Mouse (Mus musculus) layer of hippocampus, adult 8-10 months (tissue): Measurements from ENCODE around the gene Pgbd5. TPM values are rescaled to one million over a fixed set of nuclear protein-coding genes. Genes with fewer than 3 reads are reported as not detected.
"Not testable (repeated sequence)": the region's sequence is repeated elsewhere in the genome, so short reads cannot be mapped to it uniquely, and the experiment has no call there.

Experiments
- DNase-seq, 2 experiments: peaks; one replicate each; pipeline ENCODE4 v3.0.0; 2022; ENCODE audit warnings: low spot score in 2 of 2
- total RNA-seq, 4 experiments: library from RNA; stranded (reverse); gene quantifications; 2 replicates each; pipeline ENCODE4 v1.2.4; 2022

Gene Pgbd5
- total RNA-seq, 4 experiments from 2014 or later: 221 to 255 (median 242) TPM

DNA sequence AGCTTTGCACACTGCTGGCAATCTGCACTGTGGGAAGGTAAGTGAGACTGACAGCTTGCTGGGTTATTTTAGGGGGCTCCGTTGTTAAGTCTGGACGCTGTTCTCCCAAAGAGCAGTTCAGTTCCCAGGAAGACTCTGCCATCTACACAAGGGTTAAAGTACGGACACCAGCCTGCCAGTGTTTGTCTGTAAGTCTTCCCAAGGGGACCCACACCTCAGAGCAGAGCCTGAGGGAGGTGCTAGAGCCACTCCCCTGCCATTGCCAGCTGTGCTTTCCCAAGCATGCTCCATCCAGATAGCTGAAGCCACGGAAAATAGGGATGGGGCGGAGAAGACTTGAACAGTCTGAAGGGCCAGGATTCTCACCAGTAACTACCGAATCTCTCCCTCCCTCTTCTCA, 8.6 kb downstream of the Pgbd5 start:
- DNase-seq: no peak

DNA sequence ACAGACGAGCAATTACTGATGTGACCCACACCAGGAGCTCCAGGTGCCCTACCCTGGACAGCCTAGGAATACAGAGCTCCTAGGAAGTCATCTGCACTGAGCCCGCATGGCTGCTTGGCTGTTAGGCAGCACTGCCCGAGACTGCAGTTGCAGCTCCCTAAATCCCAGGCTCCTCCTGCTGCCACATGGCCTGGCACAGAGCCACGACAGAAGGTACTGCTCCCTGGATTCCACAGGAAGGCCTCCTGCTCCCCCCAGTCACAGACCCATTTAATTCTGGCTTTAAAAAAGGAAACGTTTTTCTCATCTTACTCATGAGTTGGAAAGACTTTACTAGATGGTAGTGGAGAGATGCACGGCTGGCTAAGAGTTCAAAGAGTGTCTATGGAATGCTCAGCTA, 10.0 kb downstream of the Pgbd5 start:
- DNase-seq: peak; percentile 66 to 69

DNA sequence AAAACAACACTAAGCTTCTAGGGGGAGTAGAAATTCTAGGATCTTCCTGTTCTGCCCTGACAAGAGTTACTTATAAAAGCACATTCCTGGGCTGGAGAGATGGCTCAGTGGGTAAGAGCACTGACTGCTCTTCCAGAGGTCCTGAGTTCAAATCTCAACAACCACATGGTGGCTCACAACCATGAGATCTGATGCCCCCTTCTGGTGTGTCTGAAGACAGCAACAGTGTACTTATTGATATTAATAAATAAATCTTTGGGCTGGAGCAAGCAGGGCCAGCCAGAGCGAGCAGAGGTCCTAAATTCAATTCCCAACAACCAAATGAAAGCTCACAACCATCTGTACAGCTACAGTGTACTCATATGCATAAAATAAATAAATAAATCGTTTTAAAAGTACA, 10.7 kb downstream of the Pgbd5 start:
- DNase-seq: not testable (repeated sequence)

DNA sequence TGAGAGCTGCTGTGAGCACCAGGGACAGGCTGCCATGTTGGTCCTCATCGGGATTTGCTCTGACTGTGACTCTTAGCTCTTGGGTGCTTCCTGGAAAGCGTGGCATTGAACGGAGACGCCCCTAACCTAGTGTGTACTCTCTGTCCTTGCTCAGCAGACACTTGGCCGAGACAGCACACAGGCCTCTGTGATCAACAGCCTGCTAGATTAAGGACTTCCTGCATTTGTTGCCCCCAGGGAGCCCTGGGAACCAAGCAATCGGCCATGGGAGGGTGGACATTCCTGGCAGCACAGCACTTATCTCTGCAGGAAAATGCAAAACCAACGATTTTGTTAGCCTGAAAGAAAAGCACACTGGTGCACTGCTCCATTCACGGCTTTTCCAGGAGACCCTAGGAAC, 18.0 kb downstream of the Pgbd5 start:
- no peak for DNase-seq

DNA sequence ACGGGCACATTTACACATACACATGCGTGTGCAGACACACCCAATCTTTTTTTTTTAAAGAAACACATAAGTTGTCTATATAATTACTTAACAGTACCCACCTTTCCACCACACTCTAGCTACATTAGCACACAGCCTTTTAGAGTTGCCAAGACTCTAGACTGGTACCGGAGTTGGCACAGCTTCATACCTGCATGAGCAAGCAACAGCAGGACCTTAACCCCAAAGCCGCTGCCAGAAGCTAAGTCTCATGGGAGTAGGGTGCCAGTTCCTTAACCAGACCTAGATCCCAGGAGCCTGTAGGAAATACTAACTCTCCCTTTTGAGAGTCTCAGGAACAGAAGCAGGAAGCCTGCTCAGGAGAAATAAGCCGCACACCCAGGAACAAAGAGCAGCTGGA, 20.5 kb downstream of the Pgbd5 start:
- no peak for DNase-seq

DNA sequence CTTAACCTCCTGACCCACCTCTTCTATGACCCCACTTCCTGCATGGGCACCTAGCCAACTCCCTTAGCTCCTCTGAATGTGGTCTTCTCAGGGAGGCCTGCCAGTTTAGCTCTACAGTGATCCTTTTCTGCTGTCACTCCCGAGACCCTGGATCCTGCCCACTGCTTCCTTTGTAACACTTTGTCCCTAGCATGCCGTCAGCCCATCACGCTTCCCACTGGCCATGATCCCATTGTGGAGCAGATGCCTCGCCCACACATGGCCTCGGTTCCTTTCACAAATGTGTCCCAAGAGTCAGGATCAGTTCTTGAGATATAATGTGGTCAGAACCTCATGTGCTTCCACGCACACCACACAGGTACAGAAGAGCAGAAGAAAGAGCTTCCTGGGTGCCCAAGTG, 21.3 kb downstream of the Pgbd5 start:
- no peak for DNase-seq

DNA sequence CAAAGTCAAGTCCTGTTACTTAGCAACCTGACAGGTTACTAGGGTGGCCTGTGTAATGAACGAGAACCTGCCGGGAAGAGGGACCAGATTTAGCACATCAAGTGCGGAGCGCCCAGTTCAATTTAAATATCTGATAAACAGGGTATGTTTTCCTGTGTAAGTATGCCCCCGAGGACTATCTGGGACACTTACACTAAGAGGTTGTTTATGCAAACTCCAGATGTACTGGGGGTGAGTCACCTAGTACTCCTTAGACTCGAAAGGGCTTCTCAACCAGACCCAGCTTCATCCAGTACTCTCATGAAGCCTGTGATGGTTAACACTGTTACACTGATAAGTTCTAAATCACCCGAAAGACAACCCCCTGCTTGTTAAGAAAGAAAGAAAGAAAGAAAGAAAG, 22.8 kb downstream of the Pgbd5 start:
- no peak for DNase-seq

DNA sequence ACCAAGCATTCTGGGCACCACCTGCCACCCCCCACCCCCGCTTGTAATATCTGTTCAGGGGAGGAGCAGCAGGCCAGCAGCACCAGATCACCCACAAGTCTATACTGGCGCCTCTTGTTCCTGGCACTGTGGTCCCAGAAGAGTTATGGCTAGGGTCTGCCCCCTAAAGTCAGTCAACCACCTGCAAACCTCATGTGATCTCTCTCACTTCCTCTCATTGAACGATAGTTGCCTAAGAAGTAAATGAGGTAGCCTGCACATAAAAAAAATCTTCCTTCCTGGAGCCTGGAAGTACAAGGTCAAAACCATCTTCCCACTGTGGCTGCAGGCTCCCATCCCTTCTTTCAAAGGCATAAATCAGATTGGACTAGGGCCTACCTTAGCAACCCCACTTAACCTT, 23.7 kb downstream of the Pgbd5 start:
- no peak for DNase-seq

DNA sequence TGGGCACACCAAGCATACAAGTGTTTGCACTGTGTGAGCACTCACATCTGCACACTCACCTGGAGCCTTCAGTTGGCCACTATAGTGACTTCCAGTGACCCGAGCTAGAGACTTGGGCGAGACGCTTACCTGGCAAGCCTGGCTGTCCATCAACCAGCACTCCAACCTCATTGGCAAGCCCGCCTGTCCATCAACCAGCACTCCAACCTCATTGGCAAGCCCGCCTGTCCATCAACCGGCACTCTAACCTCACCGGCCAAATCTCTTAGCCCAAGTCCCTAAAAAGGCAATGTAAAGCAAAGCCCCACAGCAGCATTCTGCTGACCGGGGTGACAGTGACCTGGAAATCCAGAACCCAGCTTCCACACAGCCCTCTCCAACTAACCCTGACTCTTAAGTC, 24.5 kb downstream of the Pgbd5 start:
- DNase-seq: no peak

DNA sequence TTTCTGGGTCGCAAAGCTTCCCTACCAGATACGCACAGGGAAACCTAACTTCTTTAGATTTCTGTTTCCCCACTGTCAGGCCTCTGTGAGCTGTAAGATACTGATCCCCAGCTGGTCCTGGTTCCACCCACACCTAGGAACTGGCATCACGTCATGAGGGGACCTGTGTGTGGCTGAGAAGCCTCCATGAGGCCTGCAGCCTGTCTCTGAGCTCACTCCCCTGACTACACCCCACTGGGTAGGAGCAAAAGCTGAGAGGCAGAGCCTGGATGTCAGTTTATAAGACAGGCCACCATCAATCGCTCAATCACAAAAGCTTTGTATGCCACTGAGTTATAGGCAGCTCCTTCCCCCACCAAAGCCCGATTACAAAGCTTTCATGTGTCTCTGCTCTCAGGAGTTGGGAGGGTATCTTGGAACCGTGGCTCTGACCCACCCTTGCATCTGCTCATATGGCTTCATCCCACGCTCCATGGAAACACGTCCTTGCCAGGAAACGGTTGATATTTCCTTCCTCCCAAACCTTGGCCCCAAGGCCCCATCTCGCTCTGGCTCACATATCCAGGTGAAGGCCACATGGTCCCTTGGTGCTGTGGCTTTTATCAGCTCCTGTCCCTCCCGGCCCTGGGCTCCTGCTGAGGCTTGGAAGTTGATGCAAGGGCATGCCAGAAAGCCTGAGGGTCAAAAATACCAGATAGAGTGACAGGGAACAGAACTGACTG, 26.1 kb downstream of the Pgbd5 start:
- DNase-seq: no peak

DNA sequence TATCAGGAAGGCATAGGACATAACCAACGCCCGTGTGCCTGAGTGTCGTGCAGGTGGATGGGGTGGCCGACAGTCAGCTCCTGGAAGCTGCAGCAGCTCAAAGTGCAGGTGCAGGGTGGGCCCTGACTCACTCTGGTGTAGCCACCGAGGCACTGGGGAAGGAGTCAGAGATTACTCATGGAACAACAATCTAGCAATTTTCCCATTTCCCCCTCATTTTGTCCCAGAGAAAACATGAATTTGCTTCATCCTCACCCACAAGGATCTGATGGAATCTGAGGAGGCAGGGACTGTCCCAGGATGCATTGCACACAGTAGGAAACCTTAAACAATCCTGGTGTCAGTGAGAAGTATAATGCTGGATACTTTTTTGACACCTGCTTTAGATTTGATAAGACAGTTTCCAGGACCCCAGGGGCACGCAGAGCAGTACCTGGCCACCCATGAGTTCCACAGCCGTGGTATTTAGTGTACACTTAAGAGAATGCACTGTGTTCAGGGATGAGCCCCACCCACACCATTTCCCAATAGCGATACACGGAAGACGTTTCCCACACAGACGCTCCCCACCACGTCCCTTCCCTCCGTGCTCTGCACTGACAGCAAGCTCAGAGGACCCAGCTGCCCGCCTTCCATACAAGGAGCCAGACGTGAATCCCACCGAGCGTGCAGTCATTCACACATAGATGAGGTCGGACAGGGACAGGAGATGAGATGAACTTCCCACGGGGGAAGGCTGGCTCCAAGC, 26.8 kb downstream of the Pgbd5 start:
- no peak for DNase-seq

DNA sequence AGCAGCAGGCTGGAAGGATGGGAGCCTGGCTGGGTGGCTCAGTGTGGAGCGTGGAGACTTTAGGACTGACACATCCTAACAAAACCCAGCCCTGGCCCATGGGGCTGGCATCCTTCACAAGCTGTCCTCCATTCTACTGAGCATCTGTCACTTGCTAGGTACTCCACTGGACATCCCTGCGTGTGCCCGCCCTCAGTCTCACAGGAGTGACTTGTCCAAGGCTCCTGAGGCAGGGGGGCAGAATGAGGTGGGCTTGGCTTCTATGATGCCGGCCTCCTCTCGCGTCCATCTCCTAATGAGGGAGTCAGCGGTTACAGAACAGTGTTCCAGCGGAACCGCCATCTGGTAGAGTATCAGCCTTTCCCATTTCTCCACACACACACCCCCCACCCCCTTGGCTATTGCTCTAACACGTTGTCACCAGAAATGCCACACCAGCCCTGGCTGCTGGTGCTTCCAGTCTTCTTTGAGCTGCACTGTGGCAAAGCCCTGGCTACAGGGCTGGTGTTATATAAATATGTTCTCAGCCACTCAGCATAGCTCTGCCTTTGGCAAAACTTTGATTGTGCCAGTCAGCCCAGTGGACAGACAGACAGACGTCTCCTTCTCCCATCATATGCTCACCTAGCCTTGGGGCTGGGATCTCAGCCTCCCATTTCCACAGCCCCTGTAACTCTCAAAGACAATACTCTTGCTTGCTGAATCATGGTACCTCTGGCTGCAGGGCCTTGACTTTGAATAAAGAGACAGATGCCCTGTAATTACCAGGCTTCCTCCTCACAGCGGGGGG, 34.8 kb downstream of the Pgbd5 start:
- DNase-seq: no peak

DNA sequence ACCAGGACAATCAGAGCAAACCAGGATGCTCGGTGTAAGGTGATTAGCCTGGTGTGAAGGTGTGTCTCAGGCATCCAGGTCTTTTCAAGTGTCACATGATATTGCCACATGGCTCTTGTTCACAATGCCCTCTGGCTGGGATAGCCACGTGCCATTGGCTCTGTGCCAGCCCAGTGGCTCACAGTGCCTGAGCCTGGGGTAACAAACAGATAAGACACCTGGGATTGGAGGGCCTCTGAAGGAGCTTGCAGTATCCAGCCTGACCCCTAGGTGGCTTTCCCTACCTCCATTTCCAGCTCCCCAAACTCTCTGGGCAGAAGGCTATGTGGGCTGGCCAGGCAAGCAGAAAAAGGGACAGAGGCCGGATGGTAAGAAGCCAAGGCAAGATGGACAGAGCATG, 35.6 kb downstream of the Pgbd5 start:
- DNase-seq: no peak

DNA sequence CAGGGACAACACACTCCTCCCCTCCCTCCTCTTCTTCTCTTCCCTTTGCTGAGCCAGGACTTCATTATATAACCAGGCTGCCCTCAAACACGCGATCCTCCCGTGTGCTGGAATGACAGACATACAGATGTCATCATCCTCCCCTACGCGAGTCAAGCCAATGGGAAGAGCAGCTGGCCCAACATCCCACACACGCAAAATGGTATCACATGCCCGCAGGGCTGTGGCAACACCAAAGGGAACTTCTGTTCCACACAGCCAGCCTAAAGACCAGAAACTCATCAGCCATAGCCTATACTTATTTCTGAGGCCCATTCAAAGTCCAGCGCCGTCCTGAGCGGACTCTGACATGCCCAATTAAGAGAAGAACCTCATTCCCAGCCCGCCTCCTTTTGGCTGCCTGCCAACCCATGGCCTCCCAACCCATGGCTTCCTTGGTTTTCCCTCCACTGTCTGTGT, 40.0 kb downstream of the Pgbd5 start:
- peak; percentile 59 to 73 for DNase-seq

DNA sequence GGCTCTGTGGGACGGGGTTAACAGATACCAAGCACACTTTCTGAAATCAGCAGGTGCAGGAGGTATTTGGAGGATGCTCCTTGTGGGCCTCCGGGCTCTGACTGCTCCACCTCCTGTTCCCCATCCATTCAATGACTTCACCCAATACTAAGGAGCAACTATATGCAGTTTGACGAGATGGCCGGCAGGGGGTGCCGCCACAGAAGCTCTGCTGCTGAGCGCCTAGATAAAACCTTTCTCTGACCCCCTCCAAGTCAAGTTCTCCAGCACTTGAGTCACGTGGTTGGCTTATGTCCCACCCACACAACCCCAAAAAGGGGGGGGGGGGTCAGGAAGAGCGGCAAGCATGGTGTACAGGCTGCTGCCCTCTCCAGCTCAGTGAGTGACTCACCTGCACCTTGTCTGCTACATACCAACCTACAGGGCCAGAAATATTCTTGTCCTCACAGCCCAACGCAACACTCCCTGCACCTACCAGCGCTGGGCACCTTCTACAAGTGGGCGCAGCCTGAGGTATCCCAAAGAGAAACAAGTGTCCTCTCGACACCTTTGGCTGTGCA, 40.5 kb downstream of the Pgbd5 start:
- no peak for DNase-seq

DNA sequence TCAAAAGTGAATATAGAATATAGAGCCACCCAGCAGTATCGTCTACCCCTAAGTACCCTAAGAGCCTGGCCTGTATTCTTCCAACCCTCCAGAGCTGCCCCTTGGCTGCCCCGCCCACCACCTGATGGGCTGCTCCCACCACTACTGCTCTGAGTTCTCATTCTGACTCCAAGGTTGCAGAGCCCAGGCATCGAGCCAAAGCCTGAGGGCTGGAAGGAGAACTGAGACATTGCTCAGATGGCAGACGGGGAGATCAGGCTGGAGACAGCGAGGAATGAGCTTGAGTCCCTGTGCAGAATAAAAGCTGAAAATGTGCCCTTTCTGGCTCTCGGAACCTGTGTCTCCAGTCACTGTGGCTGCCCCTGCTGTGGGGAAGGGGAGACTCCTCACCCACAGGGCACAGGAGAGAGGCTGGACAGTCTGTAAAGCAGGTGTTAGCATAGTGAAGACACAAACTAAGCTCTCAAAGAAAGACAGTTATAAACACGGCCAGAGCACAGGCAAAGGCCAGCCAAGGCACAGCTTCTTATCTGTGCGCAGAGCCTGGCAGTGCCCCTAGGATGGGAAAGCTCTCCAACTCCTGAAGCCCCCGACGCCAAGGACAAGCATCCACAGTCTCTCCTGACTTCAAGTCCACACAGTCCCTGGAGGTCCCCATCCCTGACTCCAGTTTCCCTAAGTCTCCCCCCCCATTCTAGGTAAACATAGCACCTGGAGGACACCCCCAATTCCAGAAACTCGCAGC, 42.0 kb downstream of the Pgbd5 start:
- DNase-seq: no peak

DNA sequence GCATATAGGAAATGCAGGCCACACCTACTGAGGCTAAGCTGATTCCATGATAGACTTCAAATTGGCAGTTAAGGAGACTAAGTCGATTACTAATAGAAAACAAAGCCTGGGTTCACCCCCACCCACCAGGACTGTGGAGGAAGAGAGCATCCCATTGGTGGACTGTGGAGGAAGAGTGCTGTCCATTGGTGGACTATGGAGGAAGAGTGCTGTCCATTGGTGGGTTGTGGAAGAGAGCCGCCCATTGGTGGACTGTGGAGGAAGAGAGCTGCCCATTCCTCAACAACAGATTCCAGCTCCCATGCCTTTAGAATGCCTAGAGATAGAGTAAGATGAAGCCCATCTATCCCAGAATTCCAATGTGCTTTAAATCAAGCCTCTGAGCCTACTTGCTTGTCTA, 42.9 kb downstream of the Pgbd5 start:
- no peak for DNase-seq

DNA sequence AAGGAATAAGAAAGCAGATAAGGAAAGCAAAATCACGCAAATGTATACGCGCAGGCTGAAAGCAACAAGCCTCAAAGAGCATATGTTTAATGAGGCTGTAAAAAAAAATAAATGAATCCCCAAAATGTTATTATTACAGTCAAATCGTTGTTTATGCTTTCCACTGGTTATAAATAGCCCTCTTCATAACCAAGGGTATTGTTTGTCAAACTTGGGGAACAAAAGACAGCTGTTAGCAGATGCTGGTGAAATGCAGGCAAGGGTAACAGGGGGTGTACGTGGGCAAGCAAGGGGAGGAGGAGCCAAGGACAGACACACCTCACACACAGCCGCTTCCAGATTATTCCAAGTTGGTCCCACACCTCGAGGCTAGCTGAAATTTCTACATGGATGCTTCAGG, 44.1 kb downstream of the Pgbd5 start:
- DNase-seq: no peak

DNA sequence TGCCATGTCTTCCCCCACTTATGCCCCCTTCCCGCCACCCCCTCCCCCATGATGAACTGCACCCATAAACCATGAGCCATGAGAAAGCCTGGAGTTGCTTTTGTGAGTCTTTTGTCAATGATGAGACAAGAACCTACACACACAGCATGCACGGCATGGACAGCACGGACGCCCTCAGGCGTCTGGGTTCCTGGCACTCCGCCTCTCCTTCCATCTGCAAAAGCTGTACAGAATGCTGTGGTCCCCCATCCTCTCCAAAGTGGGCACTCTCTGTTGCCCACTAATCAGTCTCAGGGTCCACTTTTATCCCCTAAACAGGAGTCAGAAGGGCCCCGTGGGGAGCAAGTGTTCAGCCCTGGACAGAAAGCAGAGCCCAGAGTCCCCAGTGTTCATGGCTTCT, 44.5 kb downstream of the Pgbd5 start:
- no peak for DNase-seq

DNA sequence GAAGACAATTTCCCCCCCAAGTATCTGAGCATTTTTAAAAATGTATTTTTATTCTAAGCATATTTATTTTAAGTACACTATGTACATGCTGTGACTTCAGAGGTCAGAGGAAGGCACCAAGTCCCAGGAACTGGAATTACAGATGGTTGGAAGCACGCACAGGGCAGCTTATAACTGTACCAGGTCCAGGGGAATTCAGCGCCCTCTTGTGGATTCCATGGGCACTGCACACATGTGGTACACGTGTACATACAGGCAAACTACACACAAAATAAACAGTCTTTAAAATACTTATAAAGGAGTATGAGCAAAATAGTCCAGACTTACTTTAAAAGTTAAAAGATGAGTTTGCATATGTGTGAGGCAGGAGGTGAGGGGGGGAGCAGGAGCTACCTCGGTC, 45.5 kb downstream of the Pgbd5 start:
- no peak for DNase-seq

DNA sequence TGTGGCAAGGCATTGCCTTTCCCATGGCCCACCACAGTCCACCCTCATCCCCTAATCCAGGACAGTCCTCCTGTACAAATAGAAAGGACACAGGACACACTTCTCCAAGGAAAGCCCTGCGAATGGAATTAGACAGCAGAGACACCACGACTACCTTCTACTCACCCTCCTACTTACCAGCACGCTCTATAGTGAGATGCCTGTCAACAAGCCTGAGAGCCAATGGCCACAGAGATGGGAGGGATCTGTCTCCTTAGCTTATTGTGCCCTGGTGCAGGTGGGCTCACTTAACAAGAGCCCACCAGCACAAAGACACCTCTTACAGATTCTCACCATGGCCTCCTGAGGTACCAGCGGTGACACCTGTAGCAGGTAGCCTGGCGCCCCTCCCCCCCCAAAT, 46.4 kb downstream of the Pgbd5 start:
- DNase-seq: no peak
